Mouse (Mus musculus): Measurements from ENCODE around the gene Gm49378.

GRCm38 (mm10) chr14:55590748-55591330 lies 46.9 kb downstream of the Gm49378 start, which contains the start of gene Psme2:
- no peak for TF ChIP-seq ZNF384 (IDR thresholded peaks at IDR 0.05; ENCODE audit: low read depth, low read length)
- TF ChIP-seq ZC3H11A (IDR thresholded peaks at IDR 0.05; ENCODE audit: borderline replicate concordance, low read depth, low read length): no peak
- TF ChIP-seq CHD2 (IDR thresholded peaks at IDR 0.05; ENCODE audit: low read depth, low read length): no peak
- no peak for TF ChIP-seq MAFK (IDR thresholded peaks at IDR 0.05; ENCODE audit: insufficient read depth, low read depth, low read length)
- no peak for TF ChIP-seq HCFC1 (IDR thresholded peaks at IDR 0.05; ENCODE audit: borderline replicate concordance, insufficient read depth, low read length)
